Mouse (Mus musculus) R1 (cell line): ENCODE data around the gene Gm11639.
A peak's percentile ranks its signal among the peaks of the same experiment; 100 is the strongest.
"Not testable (repeated sequence)": the region's sequence is repeated elsewhere in the genome, so short reads cannot be mapped to it uniquely, and the experiment has no call there.

Experiments used
- DNase-seq: peaks from one replicate; pipeline ENCODE4 v3.0.0-alpha.2; 2018; ENCODE audit warnings: low read depth, low spot score

Gene Gm11639

DNA sequence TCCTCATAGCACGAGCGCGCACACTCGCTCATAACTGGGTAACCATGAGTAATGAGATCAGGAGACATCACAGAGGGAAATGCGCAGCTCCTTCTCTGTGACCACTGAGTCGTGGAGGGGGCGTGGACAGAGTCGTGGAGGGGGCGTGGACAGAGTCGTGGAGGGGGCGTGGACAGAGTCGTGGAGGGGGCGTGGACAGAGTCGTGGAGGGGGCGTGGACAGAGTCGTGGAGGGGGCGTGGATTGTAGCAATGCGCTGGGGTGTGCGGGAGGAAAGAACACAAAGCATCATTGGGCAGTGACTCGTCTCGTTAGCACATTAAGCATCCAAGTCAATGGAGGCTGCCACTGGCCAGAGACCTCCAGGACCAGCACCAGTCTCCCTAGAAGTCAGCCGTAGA is 426.9 kb downstream of the Gm11639 start:
- DNase-seq = peak; percentile 54

DNA sequence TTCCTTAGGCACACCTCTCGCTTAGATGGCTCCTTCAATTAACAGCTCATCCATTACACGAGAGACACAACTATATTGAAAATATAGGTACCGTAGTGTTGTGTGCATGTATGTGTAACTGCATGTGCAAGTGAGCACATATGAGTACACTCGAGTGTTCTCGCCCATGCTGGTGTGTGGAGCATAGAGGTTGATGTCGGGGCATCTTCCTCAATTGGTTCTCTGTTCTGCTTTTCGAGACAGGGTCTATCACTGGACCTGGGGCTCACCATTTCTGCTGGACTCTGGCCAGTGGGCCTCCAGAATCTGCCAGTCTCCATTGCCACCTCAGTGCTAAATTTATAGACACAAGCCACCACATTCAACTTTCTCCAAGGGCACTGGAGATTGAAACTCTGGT is 432.3 kb downstream of the Gm11639 start:
- DNase-seq = no peak

DNA sequence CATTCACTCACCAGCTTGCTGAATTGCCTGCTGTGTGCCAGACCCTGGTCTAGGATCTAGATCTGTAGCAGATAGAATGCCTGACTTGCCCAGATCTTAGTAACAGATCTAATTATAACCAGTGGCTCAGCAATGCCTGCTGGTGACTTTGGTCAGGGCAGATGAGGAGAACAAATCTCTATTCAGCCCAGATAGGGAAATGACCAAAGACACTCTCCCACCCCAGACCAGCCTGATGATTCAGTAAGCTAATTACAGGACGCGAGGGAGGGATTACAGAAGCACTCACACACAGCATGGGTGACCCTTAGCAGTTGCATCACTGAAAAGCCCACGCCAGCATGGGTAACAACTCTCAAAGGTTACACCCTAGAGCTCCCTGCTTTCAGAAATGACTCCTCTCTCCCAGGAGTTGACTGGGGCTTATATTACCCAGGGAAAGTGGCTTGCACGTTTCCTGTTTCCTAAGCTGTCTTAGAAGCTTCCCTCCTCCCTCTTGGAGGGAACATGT is 435.1 kb downstream of the Gm11639 start:
- DNase-seq = no peak

DNA sequence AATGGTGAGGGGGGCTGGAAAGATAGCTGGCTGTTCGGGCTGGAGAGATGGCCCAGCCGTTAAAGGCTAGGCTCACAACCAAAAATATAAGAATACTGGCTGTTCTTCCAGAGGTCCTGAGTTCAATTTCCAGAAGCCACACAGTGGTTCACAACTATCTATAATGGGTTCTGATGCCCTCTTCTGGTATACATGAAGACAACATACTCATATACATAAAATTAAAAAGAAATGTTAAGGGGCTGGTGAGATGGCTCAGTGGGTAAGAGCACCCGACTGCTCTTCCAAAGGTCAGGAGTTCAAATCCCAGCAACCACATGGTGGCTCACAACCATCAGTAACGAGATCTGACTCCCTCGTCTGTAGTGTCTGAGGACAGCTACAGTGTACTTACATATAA is 436.3 kb downstream of the Gm11639 start:
- DNase-seq = not testable (repeated sequence)

DNA sequence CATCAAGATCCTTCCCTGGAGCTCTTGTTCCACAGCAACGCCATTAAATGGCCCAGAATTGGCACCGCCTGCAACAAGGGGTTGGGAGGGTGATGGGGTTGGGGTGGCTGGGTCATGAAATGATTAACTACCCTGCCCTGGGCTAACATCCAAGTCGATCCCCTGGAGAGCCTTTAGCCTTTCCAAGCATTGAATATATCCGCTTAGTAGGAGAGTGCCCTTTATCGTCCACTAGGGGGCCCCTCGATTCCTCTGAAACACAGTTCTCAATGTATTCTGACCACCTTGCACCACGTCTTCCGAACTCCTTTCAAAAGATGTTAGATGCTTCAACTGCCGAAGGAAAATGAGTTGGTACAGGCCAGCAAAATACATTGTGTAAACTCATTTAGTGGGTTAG is 438.5 kb downstream of the Gm11639 start:
- DNase-seq = peak; percentile 90

DNA sequence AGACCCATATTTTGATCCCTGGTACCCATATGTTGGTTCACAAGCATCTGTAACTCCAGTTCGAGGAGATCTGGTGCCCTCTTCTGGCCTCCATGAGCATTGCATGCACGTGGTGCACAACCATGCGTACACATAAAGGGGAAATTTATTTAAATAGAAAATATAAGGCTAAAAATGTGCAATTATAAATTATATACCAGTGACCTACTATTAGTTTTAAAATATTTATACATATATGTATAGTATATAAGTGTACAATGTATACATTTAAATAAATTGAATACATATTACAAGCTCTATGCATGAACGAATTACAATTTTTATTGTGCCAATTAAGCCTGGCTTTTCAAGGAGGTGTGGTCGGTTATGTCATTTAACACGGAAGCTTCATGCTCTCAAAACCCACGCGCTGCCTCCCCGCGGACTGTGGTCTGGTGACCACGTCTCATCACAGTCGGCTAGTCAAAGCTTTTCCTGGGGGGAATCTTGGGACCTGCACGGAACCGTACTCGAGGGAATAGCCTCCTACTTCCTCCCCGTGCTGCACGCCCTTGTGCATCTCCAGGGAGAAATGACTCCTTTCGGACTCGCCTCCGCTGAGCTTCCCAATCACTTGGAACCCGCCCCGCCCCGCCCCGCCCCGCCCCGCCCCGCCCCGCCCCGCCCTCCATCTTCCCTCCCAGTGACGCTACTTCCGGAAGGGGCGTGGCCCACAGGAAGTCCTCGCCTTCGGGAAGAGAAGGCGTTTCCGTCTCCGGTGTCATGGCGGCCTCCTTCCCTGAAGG is 440.4 kb downstream of the Gm11639 start, which contains the start of gene Mettl2:
Gene Mettl2, plus strand, starts transcription at position 691 of the 785 bp plus-strand sequence.
- DNase-seq = peak; percentile 93

DNA sequence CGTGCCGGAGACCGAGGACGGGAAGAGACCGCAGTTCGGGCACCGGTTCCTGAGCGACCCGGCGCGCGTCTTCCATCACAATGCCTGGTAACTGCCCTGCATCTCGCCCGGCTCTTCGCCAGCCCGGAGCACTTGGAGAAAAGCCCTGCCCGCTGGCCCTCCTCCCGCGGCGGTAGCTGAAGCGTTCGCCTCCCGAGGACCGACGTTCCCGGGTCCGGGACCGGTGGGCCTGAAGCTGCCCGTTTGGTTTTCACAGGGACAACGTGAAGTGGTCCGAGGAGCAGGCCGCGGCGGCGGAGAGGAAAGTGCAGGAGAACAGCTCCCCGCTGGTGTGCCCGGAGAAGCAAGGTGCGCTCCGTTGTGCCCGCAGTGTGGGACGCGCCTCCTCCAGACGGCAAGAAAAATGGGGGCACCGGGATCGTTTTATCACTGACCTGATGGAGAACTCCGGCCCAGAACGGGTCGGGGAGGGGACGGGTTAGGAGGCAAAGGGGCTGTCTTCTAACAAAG is 441.1 kb downstream of the Gm11639 start:
- peak; percentile 43 for DNase-seq

DNA sequence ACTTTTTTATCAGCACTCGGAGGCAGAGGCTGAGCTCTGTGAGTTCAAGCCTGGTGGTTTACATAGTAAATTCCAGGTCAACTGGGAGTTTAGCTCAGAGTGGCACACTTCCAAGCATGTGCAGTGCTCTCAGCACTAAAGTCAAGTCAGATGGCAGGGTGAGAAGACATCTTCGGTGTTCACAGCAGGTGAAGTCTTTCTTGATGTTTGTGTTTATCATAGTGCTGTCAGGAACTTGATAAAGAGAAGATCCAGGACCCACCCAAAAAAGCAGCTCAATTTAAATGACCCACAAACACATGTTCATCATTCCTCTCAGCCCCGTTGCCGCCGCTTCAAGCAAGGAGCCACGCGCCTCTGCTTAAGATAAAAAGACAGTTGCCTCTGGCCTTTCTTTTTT is 450.2 kb downstream of the Gm11639 start:
- DNase-seq = no peak

DNA sequence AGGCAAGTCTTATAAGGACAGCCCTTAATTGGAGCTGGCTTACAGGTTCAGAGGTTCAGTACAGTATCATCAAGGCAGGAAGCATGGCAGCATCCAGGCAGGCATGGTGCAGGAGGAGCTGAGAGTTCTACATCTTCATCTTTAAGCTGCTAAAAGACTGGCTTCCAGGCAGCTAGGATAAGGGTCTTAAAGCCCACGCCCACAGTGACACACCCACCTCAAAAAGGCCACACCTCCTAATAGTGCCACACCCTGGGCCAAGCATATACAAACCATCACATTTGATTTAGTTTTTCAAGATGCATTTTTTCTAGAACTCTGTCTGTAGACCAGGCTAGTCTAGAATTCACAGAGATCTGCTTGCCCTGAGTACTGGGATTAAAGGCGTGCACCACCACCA is 451.7 kb downstream of the Gm11639 start:
- DNase-seq = not testable (repeated sequence)

DNA sequence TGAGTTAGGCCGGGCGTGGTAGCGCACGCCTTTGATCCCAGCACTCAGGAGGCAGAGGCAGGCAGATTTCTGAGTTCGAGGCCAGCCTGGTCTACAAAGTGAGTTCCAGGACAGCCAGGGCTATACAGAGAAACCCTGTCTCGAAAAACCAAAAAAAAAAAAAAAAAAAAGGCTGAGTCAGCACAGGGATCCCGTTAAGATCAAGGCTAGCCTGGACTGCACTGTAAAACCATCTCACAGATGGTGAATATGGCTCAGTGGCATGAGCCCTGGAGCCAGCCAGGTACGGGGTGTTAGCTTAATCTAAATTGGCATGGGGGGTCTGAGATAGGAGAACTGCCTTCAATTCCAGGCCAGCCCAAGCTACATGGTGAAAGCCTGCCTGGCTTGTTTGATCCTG is 455.0 kb downstream of the Gm11639 start:
- DNase-seq = not testable (repeated sequence)

DNA sequence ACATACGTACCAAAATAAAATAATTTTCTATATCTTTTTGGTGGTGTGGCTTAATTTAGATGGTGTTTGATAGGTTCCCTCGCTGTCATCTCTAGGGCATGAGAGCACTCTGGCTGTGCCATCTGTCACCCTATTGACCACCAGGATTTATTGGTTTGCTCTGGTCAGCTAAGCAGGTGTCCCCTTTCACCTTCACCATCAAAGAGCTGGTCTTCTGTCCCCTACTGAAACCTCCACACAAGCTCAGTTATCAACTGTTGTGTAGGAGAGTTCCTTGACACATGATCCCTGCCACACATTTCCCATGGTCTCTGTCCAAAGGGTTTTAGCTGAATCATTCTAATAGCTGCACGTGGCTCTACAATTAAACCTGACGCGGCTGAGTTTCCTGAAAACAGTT is 455.6 kb downstream of the Gm11639 start:
- peak; percentile 42 for DNase-seq

DNA sequence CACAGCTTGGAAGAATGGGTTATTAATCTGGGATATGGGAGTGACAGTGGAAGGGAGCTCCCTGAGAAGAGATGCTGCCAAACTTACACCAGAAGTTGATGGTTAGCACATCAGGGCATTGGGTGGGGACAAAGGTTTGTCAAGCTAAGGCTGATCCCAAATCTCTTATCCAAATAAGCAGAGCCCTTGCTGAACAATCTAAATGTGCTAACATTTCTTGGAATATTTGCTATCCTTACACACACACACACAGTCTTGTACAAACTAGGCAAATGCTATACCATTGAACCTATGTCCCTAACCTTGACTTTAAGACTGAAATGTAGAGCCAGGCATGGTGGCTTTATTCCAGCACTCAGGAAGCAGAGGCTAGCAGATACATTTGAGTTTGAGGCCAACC is 458.1 kb downstream of the Gm11639 start:
- no peak for DNase-seq

DNA sequence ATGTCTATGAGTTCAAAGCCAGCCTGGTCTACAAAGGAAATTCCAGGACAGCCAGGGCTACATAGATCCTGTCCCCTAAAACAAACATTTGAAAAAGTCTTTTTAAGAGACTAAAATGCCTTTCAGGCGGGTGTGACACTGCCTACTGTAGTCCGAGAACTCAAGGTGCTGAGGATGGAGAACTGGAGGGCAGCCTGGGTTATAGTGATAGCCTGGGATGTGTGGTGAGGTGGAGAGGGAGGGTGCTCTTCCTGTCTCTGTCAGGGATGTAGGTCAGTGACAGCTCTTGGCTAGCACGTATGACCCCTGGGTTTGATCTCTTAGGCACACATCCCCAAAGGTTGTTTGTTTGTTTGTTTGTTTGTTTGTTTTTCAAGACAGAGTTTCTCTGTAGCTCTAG is 458.6 kb downstream of the Gm11639 start:
- DNase-seq = no peak

DNA sequence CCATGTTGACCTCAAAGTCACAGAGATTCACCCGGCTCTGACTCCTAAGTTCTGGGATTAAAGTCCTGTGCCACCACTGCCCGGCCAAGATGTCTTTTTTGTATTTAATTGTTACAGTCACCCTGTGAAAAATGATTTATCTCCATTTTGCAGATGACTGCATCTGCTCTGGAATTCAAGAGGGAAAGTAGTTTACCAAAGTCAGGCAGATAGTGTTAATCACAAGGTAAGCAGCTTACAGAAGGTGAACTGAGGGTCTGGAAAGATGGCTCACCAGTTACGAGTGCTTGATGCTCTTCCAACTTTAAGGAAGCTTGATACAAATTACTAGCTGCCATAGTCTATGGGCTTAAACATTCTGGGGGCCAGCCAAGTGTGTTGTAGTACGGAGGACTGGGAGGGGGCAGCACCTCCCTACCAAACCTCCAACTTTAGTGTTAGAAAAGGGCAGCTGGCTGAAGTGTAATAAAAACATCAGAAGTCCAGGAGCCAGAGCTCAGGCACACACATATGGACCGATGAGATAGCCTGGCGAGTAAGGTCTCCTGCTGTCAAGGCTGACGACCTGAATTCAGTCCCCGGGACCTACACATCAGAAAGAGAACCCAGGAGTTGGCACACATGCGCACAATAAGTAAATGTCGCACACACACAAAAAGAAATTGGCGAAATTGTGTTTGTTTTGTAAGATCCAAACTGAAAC is 459.2 kb downstream of the Gm11639 start:
- DNase-seq = no peak

DNA sequence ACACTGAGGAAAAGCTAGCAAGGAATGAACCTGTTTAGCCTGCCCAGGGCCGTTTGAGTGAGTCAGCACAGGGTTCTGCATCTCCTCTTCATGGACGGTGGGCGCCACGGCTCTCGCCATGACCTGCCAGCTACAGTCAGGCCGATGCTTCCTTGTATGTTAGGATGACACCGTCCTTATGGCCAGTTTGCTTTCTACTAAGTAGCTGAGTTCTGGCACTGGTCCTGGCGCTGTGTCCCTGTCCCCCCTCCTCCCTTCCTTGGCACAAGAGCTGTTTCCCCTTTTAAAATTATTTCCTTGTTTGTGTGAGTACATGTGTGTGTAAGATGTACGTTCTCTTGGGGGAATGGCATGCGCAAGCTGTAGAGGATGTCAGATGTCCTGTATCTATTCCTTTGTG is 459.7 kb downstream of the Gm11639 start:
- DNase-seq = no peak

DNA sequence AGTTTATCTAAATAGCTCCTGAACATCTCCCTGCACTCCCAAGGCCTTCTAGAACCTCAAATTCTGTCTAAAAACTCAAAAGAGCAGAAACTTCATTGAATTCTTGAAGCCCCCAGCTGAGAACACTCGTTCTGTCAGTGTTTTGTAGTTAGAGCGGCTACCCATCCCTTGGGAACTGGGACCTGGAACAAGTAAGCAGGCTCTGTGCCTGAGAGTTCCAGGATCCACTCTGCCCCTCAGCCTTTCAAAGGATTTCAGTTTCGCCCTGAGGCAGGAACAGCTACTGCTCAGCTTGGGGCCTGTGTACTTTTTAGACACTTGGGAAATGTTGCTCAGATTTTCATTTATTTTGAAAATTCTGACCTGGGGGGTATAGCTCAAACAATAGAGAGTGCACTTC is 461.1 kb downstream of the Gm11639 start, which contains the start of gene Gm10842:
Gene Gm10842, plus strand, starts transcription at position 301 of the 400 bp plus-strand sequence.
- no peak for DNase-seq

DNA sequence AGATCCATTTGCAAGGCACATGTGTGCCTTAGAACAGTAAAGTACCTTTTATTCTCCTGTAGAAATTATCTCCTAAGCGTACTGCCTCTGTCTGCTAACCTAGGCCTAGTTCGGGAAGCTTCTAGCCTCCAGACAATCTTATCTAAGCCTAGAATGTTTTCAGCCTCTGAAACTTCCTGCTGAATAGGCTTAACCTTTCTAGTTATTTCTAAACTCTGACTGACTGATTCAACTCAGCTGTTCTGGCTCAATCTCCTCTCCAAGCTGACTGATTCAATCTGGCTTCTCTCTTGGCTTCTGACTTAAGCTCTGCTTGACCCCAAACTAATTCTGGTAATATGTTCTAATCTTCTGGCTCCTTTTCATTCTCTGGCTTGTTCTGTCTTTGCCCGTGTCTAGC is 463.8 kb downstream of the Gm11639 start:
- no peak for DNase-seq

DNA sequence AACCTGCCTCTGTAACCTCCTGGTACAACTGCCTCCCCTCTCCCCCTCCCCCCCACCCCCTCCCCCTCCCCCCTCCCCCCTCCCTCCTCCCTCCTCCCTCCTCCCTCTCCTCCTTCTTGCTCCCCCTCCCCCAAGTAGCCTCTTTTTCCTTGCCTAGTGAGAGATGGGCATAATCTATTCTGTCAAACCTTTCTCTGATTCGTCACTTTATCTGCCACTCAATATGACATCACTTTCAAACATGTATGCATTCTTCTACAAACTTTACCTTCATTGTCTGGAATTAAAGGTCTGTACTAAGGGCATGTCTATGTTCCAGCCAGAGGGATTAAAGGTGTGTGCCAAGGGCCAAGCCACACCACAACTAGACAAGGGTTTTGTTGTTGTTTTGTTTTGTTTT is 464.3 kb downstream of the Gm11639 start:
- peak; percentile 70 for DNase-seq

DNA sequence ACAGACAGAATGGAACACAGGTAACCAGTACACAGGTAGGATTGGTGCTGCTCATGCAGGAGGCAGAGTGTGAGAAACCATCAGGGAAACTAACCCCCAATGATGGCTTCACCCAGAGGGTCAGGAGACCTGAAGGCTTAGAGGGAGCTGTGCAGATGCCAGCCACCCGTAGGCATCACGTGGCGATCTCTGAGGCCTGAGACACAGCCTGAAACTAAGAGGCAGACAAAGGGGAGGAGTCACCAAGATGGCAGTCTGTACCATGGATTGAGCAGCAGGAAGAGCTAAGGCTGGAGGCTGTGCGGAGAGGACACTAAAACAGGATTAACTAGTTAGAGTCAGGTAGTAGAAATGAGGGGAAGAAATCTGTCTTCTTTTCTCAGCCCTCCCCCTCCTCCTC is 465.2 kb downstream of the Gm11639 start:
- peak; percentile 79 for DNase-seq

DNA sequence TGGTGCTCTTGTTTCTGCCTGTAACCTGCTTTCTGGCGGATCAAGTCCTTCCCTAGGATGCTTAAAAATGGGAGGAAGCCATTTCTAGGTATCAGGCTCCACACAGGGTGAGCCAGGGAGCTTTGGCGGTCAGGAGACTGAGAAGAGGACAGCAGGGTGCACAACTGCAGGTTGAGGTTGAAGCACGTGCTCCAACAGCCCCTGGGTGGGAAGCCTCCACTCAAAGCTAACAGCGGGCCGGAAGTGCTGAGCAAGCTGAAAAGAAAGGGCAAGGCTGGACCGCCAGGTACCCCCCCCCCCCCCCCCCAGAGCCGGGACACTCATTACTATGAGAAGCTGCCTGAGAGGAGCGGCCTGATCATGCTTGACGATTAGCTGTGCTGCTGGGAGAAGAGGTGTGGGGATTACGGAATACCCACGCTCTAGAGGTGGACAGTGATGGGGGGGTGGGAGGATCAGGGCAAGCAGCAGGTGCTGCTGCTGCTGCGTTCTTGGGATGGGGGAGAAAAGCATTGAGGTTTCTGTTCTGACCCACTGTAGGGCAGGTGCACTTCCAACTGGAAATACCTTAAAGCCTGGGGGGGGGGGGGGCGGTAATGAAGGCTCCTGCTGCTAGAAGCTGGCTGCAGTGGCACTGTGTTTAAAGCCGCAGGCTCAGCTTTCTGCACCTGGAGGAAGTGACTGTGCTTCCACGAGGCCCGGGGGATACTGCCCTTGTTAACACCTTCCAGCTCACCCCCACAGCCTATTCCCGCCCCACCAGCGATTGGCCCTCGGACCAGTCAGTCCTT is 465.9 kb downstream of the Gm11639 start:
- DNase-seq = peak; percentile 78

DNA sequence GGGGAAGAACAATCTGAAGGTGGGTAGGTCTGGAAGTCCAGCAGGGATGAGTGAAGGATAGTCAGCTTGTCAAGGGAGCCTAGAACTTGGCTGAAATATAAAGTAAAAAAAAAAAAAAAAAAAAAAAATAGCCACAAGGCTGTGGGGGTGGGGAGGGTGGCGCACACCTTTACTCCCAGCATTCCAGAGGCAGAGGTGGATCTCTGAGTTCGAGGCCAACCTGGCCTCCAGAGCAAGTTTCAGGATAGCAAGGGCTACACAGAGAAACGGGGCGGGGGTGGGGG is 466.5 kb downstream of the Gm11639 start:
- no peak for DNase-seq

DNA sequence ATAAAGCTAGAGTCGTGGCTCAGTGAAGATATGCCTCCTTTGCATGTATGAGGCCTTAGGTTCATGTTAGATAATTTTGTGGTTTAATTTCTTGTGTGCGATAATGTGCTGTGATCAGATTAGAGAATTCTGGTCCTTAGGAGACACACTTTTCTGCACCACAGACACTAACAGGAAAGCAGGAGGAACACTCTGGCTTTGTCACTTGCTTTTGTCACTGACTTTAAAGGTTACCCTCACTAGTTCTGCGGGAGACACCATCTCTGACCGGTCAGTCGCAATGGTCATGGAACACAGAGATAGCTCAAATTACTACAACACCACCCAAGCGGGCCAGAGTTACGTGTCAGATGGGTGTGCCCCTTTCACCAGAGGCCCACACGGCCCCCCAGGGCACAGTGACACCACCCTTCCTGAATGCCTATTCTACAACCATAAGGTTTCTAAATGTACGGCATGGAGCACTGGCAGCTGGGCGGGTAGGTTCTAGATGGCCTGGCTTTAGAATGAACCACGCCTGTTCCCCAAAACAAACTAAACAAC is 466.9 kb downstream of the Gm11639 start:
- DNase-seq = no peak
